Mouse (Mus musculus) embryonic facial prominence, embryonic 15.5 days (tissue): ENCODE data around the gene Pmm1. TPM values are rescaled to one million over a fixed set of nuclear protein-coding genes. Genes with fewer than 3 reads are reported as not detected.

ENCODE experiments used
- ATAC-seq: fragments of 200-750 bp; cut with Nextera tagmentation; 2 replicates; pipeline ENCODE4 v1.8.0; 2017; ENCODE audit warnings: low read depth, moderate TSS enrichment; ENCODE audit not compliant: insufficient number of reproducible peaks, low FRiP score, low TSS enrichment
- H3K27ac ChIP-seq: fragments of 300-500 bp; sonication (generic); replicated peaks from 2 replicates; pipeline ENCODE4 v1.5.1; 2015; ENCODE audit warnings: mild to moderate bottlenecking, inconsistent platforms
- H3K27me3 ChIP-seq: fragments of 300-500 bp; sonication (generic); 2 replicates; pipeline ENCODE4 v1.6.1; 2015; ENCODE audit warnings: inconsistent platforms
- H3K36me3 ChIP-seq: fragments of 300-500 bp; sonication (generic); 2 replicates; pipeline ENCODE4 v1.6.1; 2015; ENCODE audit warnings: mild to moderate bottlenecking, inconsistent platforms
- H3K4me1 ChIP-seq: fragments of 300-500 bp; sonication (generic); 2 replicates; pipeline ENCODE4 v1.6.1; 2015; ENCODE audit warnings: inconsistent platforms
- H3K4me2 ChIP-seq: fragments of 300-500 bp; sonication (generic); replicated peaks from 2 replicates; pipeline ENCODE4 v1.6.1; 2015; ENCODE audit warnings: mild to moderate bottlenecking, inconsistent platforms
- H3K4me3 ChIP-seq: fragments of 300-500 bp; sonication (generic); replicated peaks from 2 replicates; pipeline ENCODE4 v1.5.1; 2015; ENCODE audit warnings: mild to moderate bottlenecking, inconsistent platforms
- H3K9ac ChIP-seq: fragments of 300-500 bp; sonication (generic); 2 replicates; pipeline ENCODE4 v1.6.1; 2015; ENCODE audit warnings: inconsistent platforms
- H3K9me3 ChIP-seq: fragments of 300-500 bp; sonication (generic); replicated peaks from 2 replicates; pipeline ENCODE4 v1.6.1; 2016; ENCODE audit warnings: inconsistent platforms
- WGBS: fragments of 180-500 bp; shearing (Covaris S2); methylation state at CpG from one replicate; pipeline ENCODE4 v1.1.7; 2015; 5-methylcytosine and 5-hydroxymethylcytosine counted together
- polyA plus RNA-seq: library from polyadenylated mRNA; unstranded; fragments of >200 nt; fragmentation: Nextera tagmentation; extraction: Ambion mirVana; gene quantifications from 2 replicates; pipeline ENCODE4 v1.2.1, GENCODE M21; 2015

Gene Pmm1
- polyA plus RNA-seq, 1 experiment from 2014 or later = 35.9 TPM

DNA sequence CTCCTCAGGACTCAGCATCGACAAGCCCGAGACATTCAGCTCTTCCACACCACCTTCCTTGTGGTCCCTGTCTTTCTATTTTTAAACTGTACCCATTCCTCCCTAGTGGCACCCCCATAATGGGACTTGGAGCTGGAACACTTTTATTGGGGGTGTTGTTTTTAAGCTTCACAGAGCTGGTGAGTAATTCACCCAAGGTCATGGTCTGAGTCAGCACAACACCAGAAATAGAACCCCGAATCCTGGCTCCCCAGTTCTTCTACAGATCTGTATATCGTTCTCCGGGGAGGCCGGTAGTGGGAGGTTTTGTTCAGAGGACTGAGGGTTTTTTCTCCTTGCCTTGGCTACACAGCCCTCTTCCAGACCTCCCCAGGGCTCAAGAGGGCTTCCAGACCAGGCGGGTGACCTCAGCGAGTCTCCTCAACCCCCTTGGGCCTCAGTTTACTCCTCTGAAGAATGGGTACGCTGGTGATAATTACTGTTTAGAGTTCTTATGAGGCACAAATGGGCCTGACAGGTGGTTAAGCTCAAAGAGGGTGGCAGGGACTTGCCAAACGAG is 21.5 kb downstream of the Pmm1 start:
- no peak overlapping the region for H3K9ac ChIP-seq
- H3K4me1 ChIP-seq = peaks cover 30% of the 10 kb centered on the region
- H3K36me3 ChIP-seq = no peaks in the 10 kb centered on the region
- 84% methylated on average over 10 of the region's 10 CpGs for WGBS
- no peak for ATAC-seq
- H3K27me3 ChIP-seq = no peaks in the 10 kb centered on the region
- no peaks in the 10 kb centered on the region for H3K9me3 ChIP-seq
- H3K4me2 ChIP-seq = no peak overlapping the region
- no peak overlapping the region for H3K27ac ChIP-seq
- H3K4me3 ChIP-seq = no peak overlapping the region

DNA sequence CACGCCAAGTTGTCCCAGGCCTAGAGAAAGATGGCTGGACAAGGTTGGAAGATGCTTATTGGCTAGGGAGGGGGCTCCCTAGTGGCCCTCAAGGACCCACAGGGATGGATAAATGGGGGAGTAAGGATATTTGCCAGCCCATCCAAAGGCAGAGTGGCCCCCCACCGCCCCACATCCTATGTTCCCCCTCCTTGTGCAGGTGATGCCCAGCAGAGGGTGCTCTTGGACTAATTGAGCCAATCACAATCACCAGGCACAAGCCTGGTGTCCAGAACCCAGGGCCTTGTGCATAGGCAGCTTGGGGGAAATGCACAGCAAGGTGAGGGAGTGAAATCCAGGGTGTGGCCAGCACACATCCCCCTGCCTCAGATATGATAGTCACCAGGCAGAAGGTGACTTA is 22.5 kb downstream of the Pmm1 start:
- H3K4me3 ChIP-seq = peak overlapping the region; percentile 51; the same call in 1 of the 2 replicates
- H3K9ac ChIP-seq = no peak overlapping the region
- no peaks in the 10 kb centered on the region for H3K36me3 ChIP-seq
- peak overlapping the region; percentile 83 for H3K4me2 ChIP-seq
- ATAC-seq = no peak
- H3K27me3 ChIP-seq = no peaks in the 10 kb centered on the region
- no peak overlapping the region for H3K27ac ChIP-seq
- H3K9me3 ChIP-seq = no peaks in the 10 kb centered on the region
- H3K4me1 ChIP-seq = peaks cover 30% of the 10 kb centered on the region
- WGBS = 41% methylated on average over 2 of the region's 2 CpGs

DNA sequence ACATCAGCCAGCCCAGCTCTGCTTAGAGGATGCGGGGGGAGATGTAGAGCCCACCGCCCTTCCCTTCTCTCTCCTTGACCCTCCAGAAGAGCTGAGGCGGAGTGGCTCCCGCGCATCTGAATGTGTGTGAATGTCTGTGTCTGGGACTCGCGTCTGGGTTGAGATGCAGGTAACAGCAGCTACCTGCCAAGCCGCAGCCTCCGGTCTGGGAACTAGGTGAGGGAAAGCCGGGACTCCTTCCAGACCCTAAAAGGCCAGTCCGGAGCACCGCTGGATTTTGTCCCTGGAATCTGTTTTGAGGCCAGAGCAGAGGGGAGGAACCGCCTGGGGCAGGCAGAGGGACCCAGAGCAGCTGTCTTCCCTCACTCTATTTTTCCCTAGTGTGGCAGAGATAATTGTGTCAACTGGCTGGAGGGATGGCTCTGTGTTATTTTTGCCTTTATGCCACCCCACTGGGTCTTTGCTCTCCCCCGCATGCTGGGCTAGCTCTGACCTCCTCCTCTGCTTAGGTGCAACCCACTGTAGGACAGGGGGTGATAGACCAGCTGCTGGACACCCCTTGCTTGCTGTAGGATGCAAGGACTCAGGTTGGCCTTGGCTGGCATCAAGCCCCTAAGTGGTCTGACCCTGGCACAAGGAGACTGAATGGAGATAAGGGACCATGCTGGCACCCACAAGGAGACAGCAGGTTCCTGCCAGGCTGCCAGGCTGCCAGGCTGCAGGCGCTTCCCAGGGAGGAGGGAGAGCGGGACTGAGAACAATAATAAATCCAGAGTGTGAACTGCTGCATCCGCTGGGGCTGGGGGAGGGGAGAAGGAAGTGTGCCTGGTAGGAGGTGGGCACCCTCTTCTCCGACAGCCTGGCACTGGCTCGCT is 23.4 kb downstream of the Pmm1 start:
- peak overlapping the region; percentile 39 for H3K9ac ChIP-seq

DNA sequence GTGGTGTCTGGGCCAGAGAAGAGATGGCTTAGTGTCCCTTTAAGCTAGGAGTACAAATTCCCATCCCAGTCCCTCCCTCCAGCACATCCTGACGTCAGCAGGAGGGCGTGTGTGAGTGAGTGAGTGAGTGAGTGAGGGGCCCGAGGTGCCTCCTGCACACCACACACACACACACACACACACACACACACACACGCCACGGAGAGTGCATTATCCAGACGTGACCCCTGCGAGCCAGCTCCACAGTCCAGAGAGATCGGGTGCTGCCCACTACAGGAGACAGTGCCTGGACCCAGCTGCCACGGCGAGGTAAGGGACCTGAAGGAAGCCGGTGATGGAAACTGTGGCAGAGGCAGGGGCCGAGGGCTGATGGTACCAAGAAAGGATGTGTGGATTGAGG is 24.1 kb downstream of the Pmm1 start, which contains the start of gene Csdc2:
TSS of gene Csdc2 (plus strand) at position 81 of the 400 bp plus-strand sequence.
- Histone ChIP-seq H3K4me1 (peaks cover 30% of the 10 kb centered on the region), H3K27ac (peak within 1 kb of the TSS; percentile 74), H3K4me3 (peak within 1 kb of the TSS; percentile 51), H3K27me3 (no peaks in the 10 kb centered on the region), H3K9me3 (no peaks in the 10 kb centered on the region), H3K36me3 (no peaks in the 10 kb centered on the region), H3K4me2 (peak within 1 kb of the TSS; percentile 83), H3K9ac (peak within 1 kb of the TSS; percentile 39)
- 0% methylated on average over 12 of the region's 12 CpGs for WGBS
- ATAC-seq = peak; percentile 37; the same call in 1 of the 2 replicates

More for the DNA sequence above, 23.4 kb downstream of the Pmm1 start:
- no peaks in the 10 kb centered on the region for H3K36me3 ChIP-seq
- peak overlapping the region; percentile 74 for H3K27ac ChIP-seq
- H3K4me2 ChIP-seq = peak overlapping the region; percentile 83
- peak overlapping the region; percentile 51 for H3K4me3 ChIP-seq
- H3K9me3 ChIP-seq = no peaks in the 10 kb centered on the region
- ATAC-seq = no peak
- no peaks in the 10 kb centered on the region for H3K27me3 ChIP-seq
- H3K4me1 ChIP-seq = peaks cover 30% of the 10 kb centered on the region
- WGBS = 9% methylated on average over 19 of the region's 19 CpGs

DNA sequence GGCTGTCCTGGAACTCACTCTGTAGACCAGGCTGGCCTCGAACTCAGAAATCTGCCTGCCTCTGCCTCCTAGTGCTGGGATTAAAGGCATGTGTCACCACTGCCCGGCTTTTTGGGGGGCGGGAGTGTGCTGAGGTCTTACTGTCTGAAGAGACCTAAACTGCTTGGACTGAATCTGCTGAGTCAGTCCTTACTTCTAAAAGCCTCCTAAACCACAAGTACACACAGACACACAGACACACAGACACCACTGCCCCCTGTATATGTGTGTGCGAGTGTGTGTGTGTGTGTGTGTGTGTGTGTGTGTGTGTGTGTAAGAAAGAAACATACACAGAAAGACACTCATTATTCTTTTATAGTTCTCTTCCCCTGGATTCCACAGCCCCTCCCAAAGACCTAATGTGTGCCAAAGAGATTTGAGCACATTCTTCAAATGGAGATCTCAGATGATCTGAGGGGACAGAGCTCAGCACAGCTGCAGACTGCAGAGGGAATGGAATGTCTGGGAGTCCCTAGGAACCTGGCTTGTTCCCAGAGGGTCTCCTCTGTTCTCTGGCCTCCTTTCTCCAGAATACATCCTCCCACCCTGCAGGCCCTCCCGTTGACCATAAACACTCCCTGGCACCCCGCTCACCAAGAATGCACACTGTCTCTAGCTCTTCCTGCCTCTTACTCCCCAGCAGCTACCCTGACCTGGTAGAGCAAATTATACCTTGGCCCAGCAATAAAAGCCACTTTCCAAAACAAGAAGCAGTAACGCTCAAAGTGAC is 24.7 kb downstream of the Pmm1 start:
- Histone ChIP-seq H3K9me3 (no peaks in the 10 kb centered on the region), H3K4me3 (peak overlapping the region; percentile 51), H3K27me3 (no peaks in the 10 kb centered on the region), H3K36me3 (no peaks in the 10 kb centered on the region), H3K4me1 (peaks cover 30% of the 10 kb centered on the region), H3K9ac (peak overlapping the region; percentile 39; the same call in 1 of the 2 replicates), H3K27ac (peak overlapping the region; percentile 74), H3K4me2 (peak overlapping the region; percentile 83)
- ATAC-seq = peak; percentile 27; the same call in 1 of the 2 replicates
- 52% methylated on average over 7 of the region's 7 CpGs for WGBS

DNA sequence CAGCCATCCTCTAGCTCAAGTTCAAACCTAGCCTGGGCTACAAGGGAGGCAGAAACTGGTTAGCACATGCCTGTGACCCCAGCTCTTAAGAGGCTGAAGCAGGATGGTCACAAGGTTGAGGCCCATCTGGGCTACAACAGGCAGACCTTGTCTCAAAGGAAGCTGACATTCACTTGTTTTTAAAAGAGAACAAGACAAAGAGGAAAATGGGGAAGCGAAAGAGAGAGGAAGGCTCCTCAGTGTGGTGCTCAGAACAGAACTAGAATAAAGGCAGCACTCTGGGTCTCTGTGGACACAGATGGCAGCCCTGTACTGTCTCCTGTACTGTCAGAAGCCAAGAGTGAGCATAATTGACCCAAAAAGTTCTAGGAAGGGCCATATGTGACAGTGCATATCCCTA is 26.7 kb downstream of the Pmm1 start:
- WGBS = 69% methylated on average over 1 of the region's 1 CpGs
- Histone ChIP-seq H3K4me3 (no peak overlapping the region), H3K4me2 (no peak overlapping the region), H3K9ac (no peak overlapping the region), H3K36me3 (no peaks in the 10 kb centered on the region), H3K9me3 (no peaks in the 10 kb centered on the region), H3K27me3 (no peaks in the 10 kb centered on the region), H3K4me1 (peaks cover 30% of the 10 kb centered on the region), H3K27ac (no peak overlapping the region)
- ATAC-seq = no peak

DNA sequence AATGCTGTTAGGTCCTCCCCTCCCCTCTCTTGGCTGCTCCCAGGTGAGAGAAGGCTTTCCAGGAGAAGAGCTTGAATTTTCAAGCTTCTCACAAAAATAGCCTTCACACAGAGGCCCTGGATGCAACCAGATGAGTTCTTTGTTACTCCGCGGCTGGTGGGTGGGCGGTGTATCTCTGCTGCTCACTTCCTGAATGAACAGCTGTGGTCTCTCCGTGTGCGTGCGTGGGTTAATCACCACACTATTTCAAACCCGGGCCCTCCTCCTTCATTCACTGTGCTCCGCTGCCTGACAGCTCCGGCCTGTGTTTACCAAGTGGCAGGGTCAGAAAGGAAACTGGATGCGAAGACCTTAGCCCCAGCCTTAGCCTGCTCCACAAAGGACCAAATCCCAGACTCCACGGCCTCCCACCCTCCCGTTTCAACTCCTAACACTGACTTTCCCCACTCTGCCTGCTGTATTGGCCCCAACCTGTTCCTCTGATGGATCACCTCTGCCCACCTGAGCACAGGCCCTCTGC is 27.7 kb downstream of the Pmm1 start:
- no peaks in the 10 kb centered on the region for H3K27me3 ChIP-seq
- H3K4me1 ChIP-seq = peaks cover 23% of the 10 kb centered on the region
- no peak overlapping the region for H3K9ac ChIP-seq
- ATAC-seq = no peak; the same call in 1 of the 2 replicates
- H3K4me2 ChIP-seq = no peak overlapping the region
- H3K9me3 ChIP-seq = no peaks in the 10 kb centered on the region
- H3K27ac ChIP-seq = no peak overlapping the region
- WGBS = 31% methylated on average over 12 of the region's 12 CpGs
- no peaks in the 10 kb centered on the region for H3K36me3 ChIP-seq
- no peak overlapping the region for H3K4me3 ChIP-seq

DNA sequence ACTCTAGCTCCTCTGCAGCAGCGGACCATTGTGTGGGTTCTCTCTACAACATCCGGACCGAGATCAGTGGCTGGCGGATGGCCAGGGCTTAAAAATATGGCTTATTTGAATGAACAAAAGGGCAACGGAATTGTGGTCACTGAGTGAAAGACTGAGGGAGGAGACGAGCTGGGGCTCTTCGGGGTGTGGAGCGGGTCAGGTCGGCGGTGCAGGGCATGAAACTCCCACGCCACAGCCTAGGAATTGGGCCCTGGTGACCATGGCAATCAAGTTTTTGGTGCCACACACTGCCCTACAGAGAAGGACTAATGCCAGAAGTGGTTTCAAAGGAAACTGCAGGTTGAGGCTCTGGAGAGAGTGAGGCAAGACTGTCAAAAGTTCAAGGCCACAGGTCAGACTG is 32.5 kb downstream of the Pmm1 start:
- H3K4me1 ChIP-seq = peaks cover 23% of the 10 kb centered on the region
- ATAC-seq = no peak
- peaks cover 5% of the 10 kb centered on the region; the same call in 1 of the 2 replicates for H3K36me3 ChIP-seq
- H3K4me3 ChIP-seq = no peak overlapping the region
- H3K27ac ChIP-seq = 0 out of 2 replicates have a peak overlapping the region, but pooled peaks have one; percentile 34
- H3K9ac ChIP-seq = no peak overlapping the region
- no peaks in the 10 kb centered on the region for H3K27me3 ChIP-seq
- WGBS = 68% methylated on average over 11 of the region's 11 CpGs
- no peaks in the 10 kb centered on the region for H3K9me3 ChIP-seq
- H3K4me2 ChIP-seq = no peak overlapping the region

DNA sequence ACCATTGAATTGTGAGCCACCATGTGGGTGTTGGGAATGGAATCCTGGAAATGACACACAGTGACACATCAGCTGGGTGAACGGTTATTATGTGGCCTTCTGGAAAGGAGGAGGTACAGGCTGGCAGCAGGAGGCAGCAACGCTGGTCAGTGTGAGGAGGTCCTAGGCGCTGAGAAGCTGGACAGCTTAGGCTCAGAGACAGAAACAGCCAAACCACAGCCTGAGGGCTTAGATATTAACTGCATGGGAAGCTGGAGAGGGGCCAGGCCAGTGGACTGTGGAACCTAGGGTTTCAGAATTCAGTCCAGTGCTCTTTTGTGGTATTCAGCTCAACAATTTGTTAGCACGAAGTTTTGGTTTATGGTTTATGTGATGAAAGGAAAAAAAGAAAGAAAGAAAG is 33.0 kb downstream of the Pmm1 start:
- Histone ChIP-seq H3K9ac (no peak overlapping the region), H3K27ac (0 out of 2 replicates have a peak overlapping the region, but pooled peaks have one; percentile 51), H3K4me1 (peaks cover 26% of the 10 kb centered on the region), H3K36me3 (peaks cover 6% of the 10 kb centered on the region; the same call in 1 of the 2 replicates), H3K4me2 (no peak overlapping the region), H3K27me3 (no peaks in the 10 kb centered on the region), H3K9me3 (no peaks in the 10 kb centered on the region), H3K4me3 (no peak overlapping the region)
- ATAC-seq = no peak
- WGBS = 47% methylated on average over 4 of the region's 4 CpGs

DNA sequence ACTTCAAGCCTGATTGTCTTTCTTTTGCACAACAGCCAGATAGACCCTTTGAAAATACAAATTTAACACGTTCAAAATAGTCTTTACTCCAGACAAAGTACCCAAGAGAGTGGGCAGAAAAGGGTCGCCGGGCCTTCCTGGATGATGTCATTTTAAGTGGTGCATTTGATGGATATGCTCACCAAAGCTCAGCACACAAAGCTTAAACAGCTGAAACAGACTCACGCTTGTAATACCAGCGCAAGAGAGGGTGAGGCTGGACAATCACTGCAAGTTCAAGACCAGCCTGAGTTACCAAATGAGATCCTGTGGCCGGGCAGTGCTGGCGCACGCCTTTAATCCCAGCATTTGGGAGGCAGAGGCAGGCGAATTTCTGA is 34.3 kb downstream of the Pmm1 start:
- H3K4me1 ChIP-seq = peaks cover 26% of the 10 kb centered on the region
- H3K9me3 ChIP-seq = no peaks in the 10 kb centered on the region
- H3K9ac ChIP-seq = no peak overlapping the region
- 35% methylated on average over 9 of the region's 9 CpGs for WGBS
- H3K4me2 ChIP-seq = peak overlapping the region; percentile 93
- peak; percentile 9; the same call in 1 of the 2 replicates for ATAC-seq
- peaks cover 17% of the 10 kb centered on the region for H3K36me3 ChIP-seq
- H3K4me3 ChIP-seq = peak overlapping the region; percentile 79
- 0 out of 2 replicates have a peak overlapping the region, but pooled peaks have one; percentile 8 for H3K27ac ChIP-seq
- H3K27me3 ChIP-seq = no peaks in the 10 kb centered on the region
